Mouse (Mus musculus) ES-Bruce4 (cell line): ENCODE data around the gene Rps28.
"Not testable (repeated sequence)": the region's sequence is repeated elsewhere in the genome, so short reads cannot be mapped to it uniquely, and the experiment has no call there.

Experiments used
- CTCF ChIP-seq: IDR thresholded peaks from one replicate; pipeline ENCODE4 v1.8.1; 2011; ENCODE audit warnings: low read depth, low read length
- POLR2A ChIP-seq: IDR thresholded peaks from one replicate; pipeline ENCODE4 v1.8.1; 2011; ENCODE audit warnings: low read length; ENCODE audit not compliant: insufficient read depth

DNA sequence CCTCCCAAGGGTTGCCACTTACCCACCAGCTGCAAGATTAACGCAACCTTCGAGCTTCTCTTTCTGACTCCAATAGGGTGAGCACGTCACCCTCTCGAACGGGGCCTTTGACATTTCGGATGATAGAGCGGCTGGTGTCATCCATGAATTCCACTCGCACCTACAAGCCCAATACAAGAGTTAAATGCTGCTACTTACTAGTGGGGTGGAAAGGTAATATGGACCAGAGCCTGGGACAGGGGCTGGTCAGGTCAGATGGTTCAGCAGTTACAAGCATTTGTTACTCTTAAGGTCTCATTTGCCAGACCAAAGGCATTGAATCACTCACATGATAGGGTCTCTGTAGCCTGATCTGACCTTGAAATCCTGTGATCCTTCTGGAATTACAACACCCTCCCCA, 1.2 kb downstream of the Rps28 start:
- TF ChIP-seq CTCF, POLR2A: not testable (repeated sequence)
